Mouse (Mus musculus) megakaryocyte progenitor cell, adult 5-6 weeks (primary cell): ENCODE measurements around the gene Nid1. TPM values are rescaled to one million over a fixed set of nuclear protein-coding genes. Genes with fewer than 3 reads are reported as not detected.
"Not testable (repeated sequence)": the region's sequence is repeated elsewhere in the genome, so short reads cannot be mapped to it uniquely, and the experiment has no call there.

Source experiments
- ATAC-seq: replicated peaks from 2 replicates; pipeline ENCODE4 v1.8.0; 2016; ENCODE audit warnings: mild to moderate bottlenecking, moderate TSS enrichment, inconsistent platforms; ENCODE audit not compliant: poor library complexity
- total RNA-seq, 2 experiments: library from RNA; stranded (forward) in 1 of 2; stranded (reverse) in 1 of 2; fragments of 157-497, 149-512 nt in 1 of 2; fragments of 200-1000 nt in 1 of 2; gene quantifications; 2 replicates each; pipeline versions ENCODE4 v1.2.3 to v1.2.4; 2015 to 2017

Nid1 gene
- total RNA-seq, 2 experiments from 2014 or later, result under 0.01 TPM; not detected in 1

DNA sequence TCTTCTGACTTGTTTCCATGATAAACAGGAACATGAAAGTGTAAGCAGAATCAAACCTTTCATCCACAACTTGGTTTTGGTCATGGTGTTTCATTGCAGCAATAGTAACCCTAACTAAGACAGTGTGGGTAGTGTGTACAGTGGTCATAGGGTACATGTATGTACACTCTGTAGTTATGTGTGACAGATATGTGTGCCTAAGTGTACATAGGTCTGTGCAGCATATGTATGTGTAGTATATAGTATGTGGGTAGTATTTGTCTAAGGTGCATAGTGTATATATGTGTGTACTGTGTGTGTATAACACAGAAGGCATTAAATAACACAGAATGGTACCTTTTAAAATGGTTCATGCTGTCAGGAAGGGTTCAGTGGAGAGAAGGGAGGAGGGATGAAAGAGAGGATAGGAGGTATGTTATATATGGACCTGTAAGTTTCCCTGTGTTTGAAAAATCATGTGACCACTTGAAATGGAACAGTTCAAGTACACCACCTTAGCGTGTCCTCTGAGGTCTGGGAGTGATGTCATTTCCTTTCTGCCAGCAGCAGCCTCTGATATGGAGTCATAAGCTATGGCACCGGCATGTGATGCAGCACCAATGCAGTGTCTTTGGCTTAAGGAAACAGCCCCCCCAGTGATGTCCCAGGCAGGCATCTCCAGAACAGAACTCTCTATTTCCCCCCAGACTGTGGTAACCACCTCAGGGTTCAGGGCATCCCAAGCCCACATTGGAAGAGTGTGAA is 100.1 kb downstream of the Nid1 start:
- peak; percentile 29; the same call in 1 of the 2 replicates for ATAC-seq

DNA sequence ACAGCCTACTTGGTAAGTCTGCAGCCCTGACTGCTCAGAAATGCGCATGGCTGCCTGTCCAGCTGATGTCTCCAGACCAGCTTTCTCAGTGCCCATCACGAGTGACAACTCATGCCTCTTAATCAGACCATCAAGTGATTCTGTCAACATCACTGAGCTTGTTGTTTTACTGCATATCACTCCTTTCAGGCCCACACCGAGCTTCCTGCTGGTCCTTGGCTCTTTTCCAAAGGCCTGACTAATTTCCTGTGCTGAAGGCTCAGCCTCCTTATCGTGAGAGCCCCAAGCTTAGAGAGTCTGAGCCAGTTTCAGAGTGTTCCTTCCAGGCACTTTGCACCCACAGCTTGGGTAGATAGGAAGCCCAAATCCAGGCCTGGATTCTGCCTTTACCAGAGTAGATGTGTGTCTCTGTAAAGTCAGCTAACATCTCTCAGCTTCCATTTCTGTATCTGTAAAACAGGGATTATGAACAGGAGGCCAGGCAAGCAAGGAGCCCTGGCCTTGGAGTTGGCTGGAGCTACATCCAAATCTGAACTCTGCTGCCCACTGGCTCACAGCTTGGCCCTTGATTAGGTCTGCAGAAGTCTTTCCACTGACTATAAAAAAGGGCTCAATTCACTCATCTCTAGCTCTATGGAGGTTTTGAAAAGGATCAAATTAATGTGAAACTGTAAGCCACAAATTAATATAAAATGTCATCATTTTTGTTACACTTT is 101.4 kb downstream of the Nid1 start:
- peak; percentile 91 for ATAC-seq

DNA sequence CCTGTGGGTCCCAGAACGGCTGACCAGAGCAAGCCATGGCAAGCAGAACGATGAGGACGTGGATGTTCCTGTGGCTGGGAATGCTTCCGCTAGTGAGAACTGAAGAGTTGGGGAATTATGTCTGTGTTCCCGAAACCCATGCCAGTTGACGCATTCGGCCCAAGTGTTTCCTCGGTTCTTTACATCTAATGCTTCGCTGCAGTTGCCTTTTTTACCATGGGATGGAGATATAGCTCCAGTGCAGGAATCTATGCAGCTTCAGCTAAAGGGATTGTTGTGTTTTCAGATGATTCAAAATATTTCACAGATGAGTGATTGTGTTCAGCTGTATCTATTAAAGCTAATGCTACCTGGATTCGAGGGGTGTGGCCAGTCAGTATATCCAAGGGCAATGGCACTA is 105.7 kb downstream of the Nid1 start:
- ATAC-seq, result not testable (repeated sequence)

DNA sequence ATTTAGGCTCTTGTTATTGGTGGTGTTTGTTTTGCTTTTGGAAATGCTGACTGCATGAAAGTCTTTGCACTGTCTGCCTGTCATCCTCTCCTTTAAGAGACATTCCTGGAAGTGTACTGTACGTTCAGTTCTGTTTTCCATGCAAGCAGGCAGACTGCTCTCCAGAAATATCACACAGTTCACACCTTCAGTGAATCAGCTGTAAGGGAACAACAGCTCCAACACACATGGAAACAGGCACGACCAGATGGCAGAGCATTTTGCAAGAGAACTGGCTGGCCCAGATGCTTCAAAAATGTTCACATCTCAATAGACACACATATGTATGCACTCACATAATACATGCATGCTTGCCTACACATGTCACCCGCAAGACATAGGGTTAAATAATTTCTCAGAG is 109.4 kb downstream of the Nid1 start:
- no peak for ATAC-seq

DNA sequence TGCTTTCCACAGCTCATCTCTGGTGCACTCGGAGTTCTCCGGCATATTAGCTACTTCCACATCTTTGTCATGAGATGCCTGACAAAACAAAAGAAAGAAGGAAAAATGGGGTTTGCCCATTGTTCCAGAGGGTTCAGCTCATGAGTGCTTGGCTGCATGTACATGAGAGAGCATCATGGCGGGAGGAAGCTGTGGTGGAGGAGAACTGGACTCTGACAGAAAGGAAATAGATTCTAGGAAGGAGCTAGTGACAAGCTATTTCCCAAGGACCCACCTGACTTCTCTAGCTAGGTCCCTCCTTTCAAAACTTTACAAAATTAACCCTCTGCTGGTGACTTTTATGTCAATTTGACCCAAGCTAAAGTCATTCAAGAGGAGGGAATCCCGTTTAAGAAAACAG is 110.5 kb downstream of the Nid1 start:
- ATAC-seq, result peak; percentile 47

DNA sequence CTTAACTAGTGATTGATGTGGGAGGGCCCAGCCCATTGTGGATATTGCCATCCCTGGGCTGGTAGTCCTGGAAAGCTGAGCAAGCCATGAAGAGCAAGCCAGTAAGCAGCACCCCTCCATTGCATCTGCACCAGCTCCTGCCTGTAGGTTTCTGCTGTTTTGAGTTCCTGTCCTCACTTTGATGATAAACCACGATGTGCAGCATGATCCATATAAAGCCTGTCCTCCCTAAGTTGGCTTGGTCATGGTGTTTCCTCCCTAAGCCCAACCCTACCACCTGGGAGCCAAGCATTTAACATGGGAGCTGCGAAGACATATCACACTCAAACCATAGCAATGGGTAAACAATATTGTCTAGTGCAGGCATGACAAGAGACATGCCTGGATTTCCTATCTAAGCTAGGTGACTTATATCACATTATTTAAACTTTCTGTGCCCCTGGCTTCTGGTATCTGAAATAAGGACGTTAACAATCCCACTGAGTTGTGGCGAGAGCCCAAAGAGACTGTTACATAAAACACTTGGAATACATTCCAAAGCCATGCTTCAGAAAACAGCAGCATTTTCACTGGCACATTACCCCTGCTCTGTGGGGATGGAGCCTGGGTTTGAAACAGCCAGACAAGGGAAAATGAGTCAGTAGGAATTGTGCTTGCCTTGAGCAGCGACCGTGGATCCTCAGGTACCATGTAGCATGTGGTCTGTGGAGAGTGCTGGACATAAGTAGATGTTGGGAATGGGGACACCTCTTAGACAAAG is 111.3 kb downstream of the Nid1 start:
- no peak for ATAC-seq

DNA sequence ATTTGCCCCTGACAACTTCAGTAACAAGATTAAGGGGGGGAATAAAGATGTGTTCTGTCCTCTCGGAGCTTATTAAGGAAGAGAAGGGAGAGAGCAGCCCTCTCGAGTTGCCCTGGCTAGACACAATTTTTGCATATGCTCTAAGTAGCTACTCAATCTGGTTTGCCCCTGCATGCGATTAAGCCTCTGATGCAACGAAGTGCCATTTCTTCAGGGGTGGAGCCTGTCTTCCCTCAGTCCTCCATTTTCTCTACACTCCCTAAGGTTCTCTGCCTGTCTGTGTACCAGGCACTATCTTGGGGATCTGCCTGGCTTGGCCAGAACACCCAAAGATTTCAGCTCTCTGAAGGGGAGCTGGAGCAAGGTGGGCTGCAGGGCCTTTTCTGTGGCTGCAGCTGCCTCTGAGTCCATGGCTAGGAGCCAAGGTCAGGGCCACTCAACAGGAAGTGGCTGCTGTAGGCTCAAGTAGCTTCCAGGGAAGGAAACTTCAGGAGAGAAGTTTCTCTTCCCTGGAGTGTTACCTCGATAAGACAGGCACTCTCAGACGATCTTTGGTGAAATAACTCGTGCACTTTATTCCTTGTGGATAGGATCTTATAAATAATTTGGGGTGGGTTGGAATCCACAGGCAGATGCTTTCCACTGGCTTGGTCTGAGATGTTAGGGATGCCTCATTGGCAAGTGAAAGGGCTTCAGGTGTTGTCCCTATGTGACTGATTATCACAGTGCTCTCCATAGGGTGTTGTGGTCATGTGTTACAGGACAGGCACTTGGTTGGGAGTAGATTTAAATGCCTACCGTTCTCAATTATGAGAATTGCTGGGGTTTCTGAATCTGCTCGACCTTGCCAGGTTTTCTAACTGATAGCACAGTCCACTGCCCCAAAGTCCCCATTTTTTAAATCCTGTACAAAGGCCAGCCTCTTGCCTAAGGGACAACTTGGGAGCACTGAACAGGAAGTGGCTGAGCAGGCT is 112.6 kb downstream of the Nid1 start:
- peak; percentile 45 for ATAC-seq

DNA sequence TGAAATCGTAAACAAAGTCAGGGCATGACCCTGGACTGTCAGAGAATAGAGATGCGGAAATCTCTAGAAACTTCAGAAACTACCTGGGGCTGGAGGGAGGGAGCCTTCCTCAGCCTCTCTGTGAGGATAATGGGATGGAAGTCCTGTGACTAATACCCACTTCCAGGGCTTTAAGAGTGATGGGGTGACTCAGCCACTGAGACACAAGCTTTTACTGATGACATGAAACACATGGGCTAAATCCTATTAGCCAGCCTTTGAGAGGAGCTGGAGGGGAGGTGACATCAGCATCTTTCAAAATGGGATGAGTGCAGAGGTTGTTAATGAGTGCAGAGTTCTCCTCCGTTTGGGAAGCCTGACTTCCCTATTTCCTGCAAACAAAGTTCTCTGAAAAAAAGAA is 114.7 kb downstream of the Nid1 start:
- ATAC-seq, result no peak

DNA sequence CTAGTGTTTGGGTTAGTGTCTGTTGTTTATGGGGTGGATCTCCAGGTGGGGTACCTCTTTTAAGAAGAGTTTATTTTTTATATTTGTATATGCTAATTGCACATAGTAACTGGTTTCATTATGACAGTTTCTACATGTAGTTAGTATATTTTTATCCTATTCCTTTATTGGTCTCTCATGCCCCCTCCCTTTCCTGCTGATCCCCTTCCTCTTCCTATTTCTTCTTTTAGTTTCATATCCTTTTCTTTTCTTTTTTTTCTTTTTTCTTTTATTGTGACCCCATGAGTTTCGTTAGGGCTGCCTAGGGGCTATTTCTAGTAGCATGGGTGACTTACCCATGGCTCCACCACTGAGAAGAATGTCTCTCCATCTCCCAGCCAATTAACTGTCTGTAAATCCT is 116.3 kb downstream of the Nid1 start:
- ATAC-seq, result peak; percentile 28

DNA sequence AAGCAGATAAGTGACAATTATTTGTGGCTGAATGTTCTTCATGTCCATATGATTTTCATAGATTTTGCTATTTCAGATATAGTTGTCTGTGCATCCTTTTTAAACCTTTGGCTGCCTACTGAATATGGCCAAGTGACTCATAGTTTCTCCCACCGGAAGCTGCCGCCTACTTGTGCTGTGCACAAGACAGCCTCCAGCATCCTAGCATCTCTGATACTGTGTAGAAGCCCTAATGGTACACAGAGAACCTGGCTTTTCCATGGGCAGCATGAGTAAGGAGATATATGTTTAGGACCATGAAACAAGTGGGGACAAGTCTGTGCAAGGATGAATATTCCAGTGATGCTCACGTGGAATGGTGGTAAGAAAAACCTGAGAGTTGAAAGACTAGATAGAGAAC is 117.8 kb downstream of the Nid1 start:
- ATAC-seq, result no peak

DNA sequence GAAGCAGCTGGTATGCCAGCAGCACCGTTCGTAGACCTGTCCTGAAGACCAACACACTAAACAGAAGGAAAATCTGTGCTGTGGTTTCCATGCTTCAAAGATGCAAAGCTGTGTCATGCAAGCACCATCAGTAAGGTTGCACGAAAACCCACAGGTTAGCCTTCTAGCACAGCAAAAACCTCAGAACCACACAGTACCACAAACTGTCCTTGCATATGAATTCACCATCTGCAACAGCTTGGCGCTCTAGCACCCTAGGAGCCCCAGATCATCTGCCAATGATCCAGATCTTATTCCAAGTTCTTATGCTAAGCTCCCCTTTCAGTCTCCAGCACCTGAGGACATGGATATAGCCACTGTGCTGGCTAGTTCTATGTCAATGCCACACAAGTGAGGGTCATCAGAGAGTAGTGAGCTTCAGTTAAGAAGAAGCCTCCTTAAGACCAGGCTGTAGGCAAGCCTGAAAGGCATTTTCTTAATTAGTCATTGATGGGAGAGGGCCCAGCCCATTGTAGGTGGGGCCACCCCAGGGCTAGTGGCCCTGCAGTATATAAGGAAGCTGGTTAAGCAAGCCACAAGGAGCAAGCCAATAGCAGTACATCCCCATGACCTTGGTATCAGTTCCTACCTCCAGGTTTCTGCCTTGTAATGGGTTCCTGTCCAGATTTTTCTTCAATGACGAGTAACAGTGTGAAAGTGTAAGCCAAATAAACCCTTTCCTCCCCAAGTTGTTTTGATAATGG is 119.8 kb downstream of the Nid1 start:
- peak; percentile 78 for ATAC-seq

DNA sequence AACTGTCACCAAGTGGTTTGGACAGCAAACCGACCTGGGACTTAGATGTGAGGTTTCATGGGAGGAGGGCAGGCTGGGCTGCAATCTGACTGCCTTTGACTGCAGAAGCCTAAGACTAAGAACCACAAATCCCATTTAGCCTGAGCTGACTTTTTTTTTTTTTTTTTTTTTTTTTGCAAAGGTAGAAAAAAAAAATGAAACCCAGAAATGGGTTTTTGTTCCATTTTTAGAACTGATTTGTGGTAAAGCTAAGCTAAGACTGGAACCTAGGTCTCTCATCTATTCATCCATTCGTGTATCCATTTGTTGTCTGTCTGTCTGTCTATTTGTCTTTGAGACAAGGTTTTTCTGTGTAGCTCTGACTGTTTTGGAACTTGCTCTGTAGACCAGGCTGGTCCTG is 120.9 kb downstream of the Nid1 start:
- no peak for ATAC-seq

DNA sequence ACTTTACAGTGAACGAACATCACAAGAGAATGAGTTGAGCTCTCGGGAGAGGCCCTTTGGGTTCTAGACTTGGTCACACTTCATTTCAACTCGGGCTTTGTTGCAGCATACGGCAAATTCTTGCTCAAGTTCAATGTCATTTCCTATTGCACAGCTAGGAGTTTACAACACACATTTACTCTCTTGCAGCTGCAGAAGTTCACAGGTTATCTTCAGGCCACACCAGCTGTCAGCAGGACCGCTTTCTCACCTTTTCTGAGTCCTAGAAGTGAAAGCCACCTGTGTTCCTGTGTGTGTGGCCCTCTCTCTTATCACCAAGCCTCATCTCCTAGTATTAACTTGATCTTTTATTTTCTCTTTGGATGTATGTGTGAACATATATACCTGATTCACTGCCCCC is 121.5 kb downstream of the Nid1 start:
- ATAC-seq, result peak; percentile 85

Other genes starting within 250 kb of the Nid1 start
- gene Gpr137b, start 43.5 kb upstream of the Nid1 start, total RNA-seq (2015), result 0.64 and 0.91 TPM in 2 replicates
- gene Gpr137b, start 43.5 kb upstream of the Nid1 start, total RNA-seq (2017), result 0.81 TPM in 1 of 2 replicates, not detected in the other
- gene Lyst, start 152.8 kb downstream of the Nid1 start, total RNA-seq (2015), result 55.4 and 68.7 TPM in 2 replicates
- gene Lyst, start 152.8 kb downstream of the Nid1 start, total RNA-seq (2017), result 48.7 and 55.6 TPM in 2 replicates